Mouse (Mus musculus): ENCODE results near the gene Rps18. TPM values are rescaled to one million over a fixed set of nuclear protein-coding genes. Genes with fewer than 3 reads are reported as not detected.

Rps18 gene
- polyA plus RNA-seq, 1 experiment from 2014 or later, result 2,078 TPM

GRCm38 (mm10) chr17:33962876-33963275 is 7.1 kb upstream of the Rps18 start:
- Histone ChIP-seq H3K36me3 (ENCODE audit: control insufficient read depth, insufficient read depth, low read length) (peaks cover 70% of the 10 kb centered on the region), H3K4me2 (ENCODE audit: low read depth, low read length) (no peak overlapping the region), H3K9me3 (ENCODE audit: control insufficient read depth, low read length) (no peaks in the 10 kb centered on the region), H3K27me3 (replicated peaks; ENCODE audit: control insufficient read depth, insufficient read depth, low read length) (no peaks in the 10 kb centered on the region), H3K27ac (replicated peaks; ENCODE audit: low read depth, low read length) (no peak overlapping the region), H3K4me3 (ENCODE audit: low read depth, low read length) (no peak overlapping the region), H3K4me1 (ENCODE audit: control insufficient read depth, insufficient read depth, low read length) (no peaks in the 10 kb centered on the region), H3K9ac (ENCODE audit: low read depth, low read length) (no peak overlapping the region)
- WGBS, result 91% methylated on average over 7 of the region's 7 CpGs
- ATAC-seq (ENCODE audit: low read depth) (no peak), DNase-seq (ENCODE audit: low spot score) (no peak)

- DNase-seq (ENCODE audit: low spot score) (no peak), ATAC-seq (ENCODE audit: low read depth) (no peak)
- 92% methylated on average over 15 of the region's 15 CpGs for WGBS
- no peak overlapping the region for H3K4me3 ChIP-seq (ENCODE audit: low read depth, low read length)
- H3K9me3 ChIP-seq (ENCODE audit: control insufficient read depth, low read length), result no peaks in the 10 kb centered on the region
- peaks cover 4% of the 10 kb centered on the region; the same call in 1 of the 2 replicates for H3K4me1 ChIP-seq (ENCODE audit: control insufficient read depth, insufficient read depth, low read length)
- H3K4me2 ChIP-seq (ENCODE audit: low read depth, low read length), result no peak overlapping the region
- no peaks in the 10 kb centered on the region for H3K27me3 ChIP-seq (replicated peaks; ENCODE audit: control insufficient read depth, insufficient read depth, low read length)
- peaks cover 53% of the 10 kb centered on the region for H3K36me3 ChIP-seq (ENCODE audit: control insufficient read depth, insufficient read depth, low read length)
- no peak overlapping the region for H3K27ac ChIP-seq (replicated peaks; ENCODE audit: low read depth, low read length)
- no peak overlapping the region for H3K9ac ChIP-seq (ENCODE audit: low read depth, low read length)
Observed at GRCm38 (mm10) chr17:33959948-33960347, 4.1 kb upstream of the Rps18 start.

GRCm38 (mm10) chr17:33959135-33959534 is 3.3 kb upstream of the Rps18 start:
- H3K4me3 ChIP-seq (ENCODE audit: low read depth, low read length), result no peak overlapping the region
- peaks cover 55% of the 10 kb centered on the region for H3K36me3 ChIP-seq (ENCODE audit: control insufficient read depth, insufficient read depth, low read length)
- ATAC-seq (ENCODE audit: low read depth) (no peak), DNase-seq (ENCODE audit: low spot score) (no peak)
- H3K4me2 ChIP-seq (ENCODE audit: low read depth, low read length), result no peak overlapping the region
- H3K27me3 ChIP-seq (replicated peaks; ENCODE audit: control insufficient read depth, insufficient read depth, low read length), result no peaks in the 10 kb centered on the region
- H3K27ac ChIP-seq (replicated peaks; ENCODE audit: low read depth, low read length), result no peak overlapping the region
- 94% methylated on average over 13 of the region's 13 CpGs for WGBS
- H3K4me1 ChIP-seq (ENCODE audit: control insufficient read depth, insufficient read depth, low read length), result peaks cover 9% of the 10 kb centered on the region; the same call in 1 of the 2 replicates
- H3K9ac ChIP-seq (ENCODE audit: low read depth, low read length), result no peak overlapping the region
- H3K9me3 ChIP-seq (ENCODE audit: control insufficient read depth, low read length), result no peaks in the 10 kb centered on the region

- H3K4me1 ChIP-seq (ENCODE audit: control insufficient read depth, insufficient read depth, low read length), result peaks cover 14% of the 10 kb centered on the region; the same call in 1 of the 2 replicates
- H3K9ac ChIP-seq (ENCODE audit: low read depth, low read length), result no peak overlapping the region
- 94% methylated on average over 11 of the region's 11 CpGs for WGBS
- ATAC-seq (ENCODE audit: low read depth), result no peak
- no peaks in the 10 kb centered on the region for H3K27me3 ChIP-seq (replicated peaks; ENCODE audit: control insufficient read depth, insufficient read depth, low read length)
- no peak overlapping the region for H3K27ac ChIP-seq (replicated peaks; ENCODE audit: low read depth, low read length)
- DNase-seq (ENCODE audit: low spot score), result no peak
- H3K4me3 ChIP-seq (ENCODE audit: low read depth, low read length), result no peak overlapping the region
- no peak overlapping the region for H3K4me2 ChIP-seq (ENCODE audit: low read depth, low read length)
- peaks cover 60% of the 10 kb centered on the region for H3K36me3 ChIP-seq (ENCODE audit: control insufficient read depth, insufficient read depth, low read length)
- no peaks in the 10 kb centered on the region for H3K9me3 ChIP-seq (ENCODE audit: control insufficient read depth, low read length)
Observed at GRCm38 (mm10) chr17:33958451-33958850, 2.6 kb upstream of the Rps18 start.

GRCm38 (mm10) chr17:33957493-33957892 is 1.7 kb upstream of the Rps18 start:
- no peaks in the 10 kb centered on the region for H3K9me3 ChIP-seq (ENCODE audit: control insufficient read depth, low read length)
- DNase-seq (ENCODE audit: low spot score), result no peak
- H3K36me3 ChIP-seq (ENCODE audit: control insufficient read depth, insufficient read depth, low read length), result peaks cover 60% of the 10 kb centered on the region
- WGBS, result 65% methylated on average over 6 of the region's 6 CpGs
- no peak for ATAC-seq (ENCODE audit: low read depth)
- H3K4me2 ChIP-seq (ENCODE audit: low read depth, low read length), result no peak overlapping the region
- no peak overlapping the region for H3K4me3 ChIP-seq (ENCODE audit: low read depth, low read length)
- no peak overlapping the region for H3K9ac ChIP-seq (ENCODE audit: low read depth, low read length)
- H3K4me1 ChIP-seq (ENCODE audit: control insufficient read depth, insufficient read depth, low read length), result peaks cover 22% of the 10 kb centered on the region
- no peaks in the 10 kb centered on the region for H3K27me3 ChIP-seq (replicated peaks; ENCODE audit: control insufficient read depth, insufficient read depth, low read length)
- no peak overlapping the region for H3K27ac ChIP-seq (replicated peaks; ENCODE audit: low read depth, low read length)

GRCm38 (mm10) chr17:33956336-33956735 is 535 bp upstream of the Rps18 start:
- H3K27me3 ChIP-seq (replicated peaks; ENCODE audit: control insufficient read depth, insufficient read depth, low read length), result no peaks in the 10 kb centered on the region
- H3K4me3 ChIP-seq (ENCODE audit: low read depth, low read length), result peak overlapping the region; percentile 99
- no peaks in the 10 kb centered on the region for H3K9me3 ChIP-seq (ENCODE audit: control insufficient read depth, low read length)
- WGBS, result 8% methylated on average over 10 of the region's 10 CpGs
- peak overlapping the region; percentile 77 for H3K9ac ChIP-seq (ENCODE audit: low read depth, low read length)
- H3K36me3 ChIP-seq (ENCODE audit: control insufficient read depth, insufficient read depth, low read length), result peaks cover 60% of the 10 kb centered on the region
- DNase-seq (ENCODE audit: low spot score) (no peak), ATAC-seq (ENCODE audit: low read depth) (no peak)
- peak overlapping the region; percentile 80 for H3K4me2 ChIP-seq (ENCODE audit: low read depth, low read length)
- peaks cover 29% of the 10 kb centered on the region for H3K4me1 ChIP-seq (ENCODE audit: control insufficient read depth, insufficient read depth, low read length)
- H3K27ac ChIP-seq (replicated peaks; ENCODE audit: low read depth, low read length), result peak overlapping the region; percentile 82

- DNase-seq (ENCODE audit: low spot score) (peak; percentile 18), ATAC-seq (ENCODE audit: low read depth) (peak; percentile 10)
- Histone ChIP-seq H3K4me2 (ENCODE audit: low read depth, low read length) (peak overlapping the region; percentile 80), H3K4me3 (ENCODE audit: low read depth, low read length) (peak overlapping the region; percentile 99), H3K9ac (ENCODE audit: low read depth, low read length) (peak overlapping the region; percentile 98), H3K36me3 (ENCODE audit: control insufficient read depth, insufficient read depth, low read length) (peaks cover 50% of the 10 kb centered on the region), H3K27me3 (replicated peaks; ENCODE audit: control insufficient read depth, insufficient read depth, low read length) (no peaks in the 10 kb centered on the region), H3K9me3 (ENCODE audit: control insufficient read depth, low read length) (no peaks in the 10 kb centered on the region), H3K4me1 (ENCODE audit: control insufficient read depth, insufficient read depth, low read length) (peaks cover 30% of the 10 kb centered on the region), H3K27ac (replicated peaks; ENCODE audit: low read depth, low read length) (peak overlapping the region; percentile 94)
- WGBS, result under 1% methylated on average over 31 of the region's 33 CpGs
Observed at GRCm38 (mm10) chr17:33954646-33955554, 901 bp downstream of the Rps18 start.

GRCm38 (mm10) chr17:33953961-33954565 is 1.7 kb downstream of the Rps18 start:
- ATAC-seq (ENCODE audit: low read depth) (no peak), DNase-seq (ENCODE audit: low spot score) (no peak)
- WGBS, result 30% methylated on average over 5 of the region's 5 CpGs
- Histone ChIP-seq H3K27me3 (replicated peaks; ENCODE audit: control insufficient read depth, insufficient read depth, low read length) (no peaks in the 10 kb centered on the region), H3K9me3 (ENCODE audit: control insufficient read depth, low read length) (no peaks in the 10 kb centered on the region), H3K4me3 (ENCODE audit: low read depth, low read length) (peak overlapping the region; percentile 99), H3K9ac (ENCODE audit: low read depth, low read length) (peak overlapping the region; percentile 98), H3K4me2 (ENCODE audit: low read depth, low read length) (peak overlapping the region; percentile 80), H3K36me3 (ENCODE audit: control insufficient read depth, insufficient read depth, low read length) (peaks cover 50% of the 10 kb centered on the region), H3K27ac (replicated peaks; ENCODE audit: low read depth, low read length) (peak overlapping the region; percentile 94; the same call in 1 of the 2 replicates), H3K4me1 (ENCODE audit: control insufficient read depth, insufficient read depth, low read length) (peaks cover 30% of the 10 kb centered on the region)
